Mouse (Mus musculus): ENCODE results near the gene Kcnj14. TPM values are rescaled to one million over a fixed set of nuclear protein-coding genes. Genes with fewer than 3 reads are reported as not detected.

Kcnj14 gene
- under 1 TPM; 0.22 to 0.40 TPM for total RNA-seq (2023)

DNA sequence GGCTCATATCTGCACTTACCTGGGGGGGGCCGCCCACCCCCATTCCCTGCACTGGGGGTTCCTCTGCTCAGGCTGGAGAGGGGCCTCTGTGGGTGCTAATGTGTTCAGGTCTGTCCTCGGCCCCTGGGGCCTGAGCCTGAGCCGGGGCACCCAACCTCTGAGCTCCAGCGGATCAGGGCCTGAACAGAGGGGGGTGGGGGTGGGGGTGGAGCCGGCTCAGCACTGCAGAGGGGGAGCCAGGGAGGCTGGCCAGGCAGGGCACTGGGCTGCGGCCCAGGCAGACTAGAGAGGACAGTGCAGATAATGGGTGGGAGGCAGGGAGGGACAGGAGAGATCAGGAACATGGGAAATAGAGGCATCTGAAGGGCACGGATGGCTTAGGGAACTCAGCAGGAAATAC, at the start of gene Kcnj14:
TSS of gene Kcnj14 (minus strand) at position 185 of the 400 bp plus-strand sequence.

DNA sequence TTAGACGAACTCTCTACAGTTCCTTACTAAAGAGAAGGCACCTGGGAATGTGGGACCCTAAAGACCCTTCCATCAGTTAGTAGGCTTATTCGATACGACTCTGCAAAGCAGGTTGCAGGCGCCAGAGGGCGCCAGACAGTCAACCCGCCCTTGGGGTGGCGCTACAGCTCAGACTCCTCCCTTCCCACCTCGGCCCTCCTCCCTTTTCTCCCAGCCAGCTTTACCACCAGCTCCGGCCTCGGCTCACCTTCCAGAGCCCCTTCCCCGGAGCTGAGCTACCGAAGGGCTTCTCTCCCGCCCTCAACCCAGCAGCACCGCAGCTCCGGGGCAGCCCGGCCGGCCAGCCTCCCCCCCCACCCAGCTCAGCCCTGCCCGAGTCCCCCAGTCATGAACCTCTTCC, 48.0 kb upstream of the Kcnj14 start, which contains the start of gene Kdelr1:
TSS of gene Kdelr1 (plus strand) at position 149 of the 400 bp plus-strand sequence.

DNA sequence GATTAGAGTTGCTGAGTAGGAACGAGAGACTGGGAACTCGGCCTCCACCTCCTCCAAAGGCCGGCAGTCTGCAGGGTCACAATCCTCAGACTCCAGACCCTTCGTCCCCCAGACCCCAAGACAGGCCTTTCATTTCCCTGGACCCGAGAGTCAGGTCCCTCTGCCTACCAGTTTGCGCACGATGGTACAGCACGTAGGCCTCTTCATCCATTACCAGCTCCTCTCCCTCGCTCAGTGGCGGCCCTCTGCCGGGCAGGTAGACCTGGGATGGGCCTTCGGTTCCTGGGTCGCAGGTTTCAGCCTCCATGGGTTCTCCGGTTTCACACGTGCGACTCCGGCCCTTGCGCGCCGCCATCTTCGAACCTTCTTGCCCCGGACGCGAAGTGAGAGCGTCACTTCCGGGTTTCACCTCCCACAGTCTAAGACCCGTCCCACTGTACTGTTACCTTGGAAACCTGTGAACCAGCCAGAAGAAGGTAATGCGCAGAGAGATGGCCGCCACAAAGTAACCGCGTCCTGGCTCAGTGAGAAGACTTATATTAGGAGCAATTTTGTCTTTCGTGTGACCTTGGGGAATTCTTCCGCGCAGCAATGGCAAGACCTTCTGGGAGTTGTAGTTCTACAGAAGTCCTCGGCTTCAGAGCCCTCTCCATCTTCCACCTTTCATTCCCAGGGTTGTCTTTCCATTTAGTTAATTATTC, 6.0 kb upstream of the Kcnj14 start, which contains the start of gene Grwd1:
TSS of gene Grwd1 (minus strand) at position 518 of the 701 bp plus-strand sequence.

DNA sequence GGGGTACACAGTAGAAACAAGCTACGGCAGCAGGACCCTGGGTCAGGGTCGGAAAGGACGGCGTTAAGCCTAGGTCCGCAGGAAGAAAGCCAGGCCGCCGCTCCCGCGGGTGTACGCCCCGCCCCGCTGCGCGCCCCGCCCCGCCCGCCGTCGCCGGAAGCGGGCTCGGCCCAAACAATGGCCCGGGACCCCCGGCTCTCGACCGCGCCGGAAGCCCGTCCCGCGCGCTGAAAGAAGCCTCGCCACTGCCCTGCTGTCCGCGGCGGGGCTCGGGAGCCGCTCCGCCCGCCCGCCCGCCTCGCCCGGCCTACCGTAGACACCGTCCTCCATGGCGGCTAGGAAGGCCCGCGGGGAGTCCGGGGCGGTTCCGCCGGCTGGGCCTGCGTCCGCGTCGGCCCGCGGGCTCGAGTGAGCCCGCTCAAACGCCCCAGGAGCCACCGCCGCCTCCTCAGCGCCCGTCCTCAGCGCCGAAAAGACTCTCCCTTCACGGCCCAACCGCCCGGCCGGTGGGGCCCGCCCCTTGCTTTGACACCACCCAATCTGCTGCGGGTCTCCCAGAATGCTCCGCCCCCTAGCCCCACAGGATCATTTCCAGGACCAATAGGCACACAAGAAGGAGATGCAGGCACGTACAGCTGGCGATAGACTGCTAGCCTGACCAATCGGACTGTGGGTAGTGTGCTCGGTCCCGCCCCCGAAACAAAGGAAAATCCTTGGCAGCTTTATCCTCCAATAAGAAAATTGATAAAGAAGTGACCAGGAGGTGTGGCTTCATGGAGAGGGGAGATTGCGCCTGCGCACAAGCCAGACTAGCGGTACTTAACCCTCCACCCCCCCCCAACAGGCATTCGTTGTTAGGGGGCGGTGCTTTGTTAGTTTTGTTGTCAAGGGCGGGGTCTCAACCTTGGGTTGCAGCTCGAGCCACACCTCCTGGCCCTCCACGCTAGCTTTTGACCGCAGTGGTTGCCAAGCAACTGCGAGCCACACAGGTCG, 10.5 kb downstream of the Kcnj14 start, which contains the start of gene Cyth2:
TSS of gene Cyth2 (minus strand) at position 795 of the 993 bp plus-strand sequence.

DNA sequence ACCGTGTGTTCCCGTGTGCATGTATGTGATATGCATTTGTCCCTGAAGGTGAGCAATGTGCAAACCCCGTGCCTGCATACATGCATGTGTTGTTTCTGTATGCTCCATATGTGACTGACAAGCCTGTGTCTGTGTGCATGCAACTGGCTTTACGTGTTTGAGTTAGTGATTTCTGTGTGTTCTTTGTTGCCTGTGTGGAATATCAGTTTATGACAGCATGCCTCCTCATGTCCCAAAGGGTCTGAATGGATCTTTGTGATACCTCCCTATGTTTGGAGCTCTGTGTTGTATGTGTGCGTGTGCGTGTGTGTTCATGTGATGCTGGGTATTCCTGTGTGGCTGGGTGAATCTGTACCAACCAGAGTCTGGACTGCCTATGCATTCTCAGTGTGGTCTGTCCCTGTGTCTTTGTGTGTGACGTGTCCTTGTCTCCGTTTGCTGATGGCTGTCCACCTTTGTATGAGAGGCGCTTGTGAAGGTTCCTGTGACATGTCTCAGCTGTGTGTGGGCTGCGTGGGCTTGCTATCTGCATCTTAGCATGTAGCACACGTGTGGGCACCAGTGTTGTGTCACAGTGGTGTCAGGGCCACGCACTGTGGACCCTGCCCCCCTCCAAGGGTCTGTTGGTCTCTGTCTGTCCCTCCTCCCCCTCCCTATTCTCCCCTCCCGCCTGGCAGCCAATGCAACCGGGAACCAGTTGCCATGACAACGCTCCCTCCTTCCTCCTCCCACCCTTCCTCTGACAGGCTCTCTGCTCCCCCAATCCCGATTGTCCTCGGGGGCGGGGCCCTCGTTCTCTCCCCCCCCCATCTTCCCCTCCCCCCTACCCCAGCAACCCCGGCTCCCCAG, 39.8 kb downstream of the Kcnj14 start, which contains the start of gene Sult2b1:
TSS of gene Sult2b1 (minus strand) at position 146 of the 849 bp plus-strand sequence.

DNA sequence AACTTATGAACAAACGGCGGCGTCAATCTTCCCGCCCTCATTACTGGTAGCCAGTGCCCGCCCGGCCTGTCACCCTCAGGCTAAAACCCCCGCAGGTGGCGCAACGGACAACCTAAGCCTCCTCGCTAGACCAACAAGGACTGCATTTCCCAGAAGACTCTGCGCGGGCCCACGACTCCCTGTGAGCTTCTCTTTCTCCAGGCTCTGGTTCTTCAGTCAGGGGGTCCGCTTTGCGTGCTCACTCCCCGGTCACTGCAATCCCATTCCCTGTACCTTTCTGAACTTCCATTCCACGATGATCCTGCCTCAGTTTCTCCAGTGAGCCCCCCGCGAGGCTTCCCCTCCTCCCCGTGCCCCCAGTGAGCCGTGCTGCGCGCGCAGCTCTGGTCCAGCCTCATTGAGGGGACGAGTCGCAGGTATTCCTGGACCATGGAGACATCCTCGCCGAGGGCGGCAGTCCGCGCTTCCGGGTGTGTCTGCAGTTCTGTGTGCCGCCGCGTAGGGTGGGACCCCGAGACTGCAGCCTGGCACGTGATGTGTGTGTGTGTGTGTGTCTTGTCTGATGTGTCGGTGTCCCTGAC, 41.0 kb downstream of the Kcnj14 start, which contains the start of gene Lmtk3:
TSS of gene Lmtk3 (plus strand) at position 228 of the 581 bp plus-strand sequence.

Other genes starting within 250 kb of the Kcnj14 start
- gene Fgf21, start 209.3 kb downstream of the Kcnj14 start, total RNA-seq (2023): not detected
- 1 to 10 TPM in 1 of 2 experiments, not detected in 1; 1.2 TPM for gene Fut1, start 207.5 kb downstream of the Kcnj14 start, total RNA-seq (2023)
- gene Izumo1, start 203.0 kb downstream of the Kcnj14 start, total RNA-seq (2023): under 1 TPM in 1 of 2 experiments, not detected in 1; 0.47 TPM
- gene Rasip1, start 197.3 kb downstream of the Kcnj14 start, total RNA-seq (2023): 1 to 10 TPM; 2.6 to 2.7 TPM
- gene Mamstr, start 184.8 kb downstream of the Kcnj14 start, total RNA-seq (2023): under 1 TPM; 0.07 to 0.11 TPM
- gene Fut2, start 158.4 kb downstream of the Kcnj14 start, total RNA-seq (2023): not detected
- gene Ntn5, start 140.8 kb downstream of the Kcnj14 start, total RNA-seq (2023): not detected
- gene Sec1, start 130.4 kb downstream of the Kcnj14 start, total RNA-seq (2023): under 1 TPM in 1 of 2 experiments, not detected in 1; 0.18 TPM
- not detected for gene Car11, start 124.9 kb downstream of the Kcnj14 start, total RNA-seq (2023)
- 1 to 10 TPM; 7.5 to 9.2 TPM for gene Dbp, start 119.7 kb downstream of the Kcnj14 start, total RNA-seq (2023)
- gene Rpl18, start 109.3 kb downstream of the Kcnj14 start, total RNA-seq (2023): 100 to 1,000 TPM; 750 to 815 TPM
- gene Sphk2, start 106.8 kb downstream of the Kcnj14 start, total RNA-seq (2023): 10 to 100 TPM; 52.8 to 54.1 TPM
- under 1 TPM; 0.13 to 0.36 TPM for gene Fam83e, start 103.6 kb downstream of the Kcnj14 start, total RNA-seq (2023)
- gene Spaca4, start 99.0 kb downstream of the Kcnj14 start, total RNA-seq (2023): not detected
- under 1 TPM in 1 of 2 experiments, not detected in 1; 0.22 TPM for gene Lmtk3, start 41.0 kb downstream of the Kcnj14 start, total RNA-seq (2023)
- gene Sult2b1, start 40.1 kb downstream of the Kcnj14 start, total RNA-seq (2023): not detected
- gene Cyth2, start 10.2 kb downstream of the Kcnj14 start, total RNA-seq (2023): 10 to 100 TPM; 90.5 to 95.6 TPM
- 1 to 10 TPM; 6.7 to 7.6 TPM for gene Grwd1, start 6.2 kb upstream of the Kcnj14 start, total RNA-seq (2023)
- 10 to 100 TPM; 68.9 to 69.8 TPM for gene Kdelr1, start 48.0 kb upstream of the Kcnj14 start, total RNA-seq (2023)
- gene Grin2d, start 53.6 kb upstream of the Kcnj14 start, total RNA-seq (2023): under 1 TPM; 0.13 to 0.29 TPM
- not detected for gene Syngr4, start 71.9 kb upstream of the Kcnj14 start, total RNA-seq (2023)
- gene Tmem143, start 72.2 kb upstream of the Kcnj14 start, total RNA-seq (2023): 1 to 10 TPM; 4.9 to 7.9 TPM
- 100 to 1,000 TPM; 378 to 437 TPM for gene Emp3, start 96.6 kb upstream of the Kcnj14 start, total RNA-seq (2023)
- gene Ccdc114, start 99.3 kb upstream of the Kcnj14 start, total RNA-seq (2023): 1 to 10 TPM; 5.2 to 6.6 TPM
- gene Abcc6, start 205.5 kb upstream of the Kcnj14 start, total RNA-seq (2023): not detected
- gene Nomo1, start 208.9 kb upstream of the Kcnj14 start, total RNA-seq (2023): 10 to 100 TPM; 29.1 to 29.3 TPM

Measured in neutrophil, adult 59 days (primary cell).